Mouse (Mus musculus) gastrocnemius, postnatal 10 days (tissue): ENCODE results near the gene Abcf2. TPM values are rescaled to one million over a fixed set of nuclear protein-coding genes. Genes with fewer than 3 reads are reported as not detected.

Source experiments
- DNase-seq: peaks from one replicate; pipeline ENCODE4 v3.0.0; 2021; ENCODE audit warnings: mixed read lengths
- total RNA-seq, 2 experiments: library from RNA; stranded (reverse); gene quantifications; 2 replicates each; pipeline ENCODE4 v1.2.3; 2021

Abcf2 gene
- total RNA-seq, 2 experiments from 2014 or later: 66.4 to 74.0 TPM

- peak; percentile 78 for DNase-seq
These were observed 24.9 kb upstream of the Abcf2 start for GRCm38 (mm10) chr5:24601911-24602750.

GRCm38 (mm10) chr5:24601071-24601835 lies 24.0 kb upstream of the Abcf2 start:
- peak; percentile 53 for DNase-seq

- peak; percentile 68 for DNase-seq
These were observed 23.0 kb upstream of the Abcf2 start for GRCm38 (mm10) chr5:24600236-24600635.

- no peak for DNase-seq
These were observed 21.9 kb upstream of the Abcf2 start for GRCm38 (mm10) chr5:24599137-24599536.

- peak; percentile 83 for DNase-seq
These were observed 21.3 kb upstream of the Abcf2 start for GRCm38 (mm10) chr5:24598570-24599006.

- no peak for DNase-seq
These were observed 20.8 kb upstream of the Abcf2 start for GRCm38 (mm10) chr5:24597901-24598569.

- peak; percentile 80 for DNase-seq
These were observed 20.0 kb upstream of the Abcf2 start for GRCm38 (mm10) chr5:24597221-24597728.

- no peak for DNase-seq
These were observed 19.4 kb upstream of the Abcf2 start for GRCm38 (mm10) chr5:24596519-24597171.

- DNase-seq: no peak
These were observed 18.6 kb upstream of the Abcf2 start for GRCm38 (mm10) chr5:24595786-24596380.

GRCm38 (mm10) chr5:24595261-24595660 lies 18.0 kb upstream of the Abcf2 start:
- DNase-seq: no peak

GRCm38 (mm10) chr5:24594346-24594745 lies 17.1 kb upstream of the Abcf2 start:
- no peak for DNase-seq

GRCm38 (mm10) chr5:24593928-24594327 lies 16.7 kb upstream of the Abcf2 start:
- no peak for DNase-seq

- no peak for DNase-seq
These were observed 16.0 kb upstream of the Abcf2 start for GRCm38 (mm10) chr5:24593230-24593629.

- DNase-seq: no peak
These were observed 15.3 kb upstream of the Abcf2 start for GRCm38 (mm10) chr5:24592471-24593160.

GRCm38 (mm10) chr5:24591796-24592470 lies 14.7 kb upstream of the Abcf2 start:
- DNase-seq: no peak

GRCm38 (mm10) chr5:24591268-24591721 lies 14.0 kb upstream of the Abcf2 start:
- peak; percentile 54 for DNase-seq

- DNase-seq: no peak
These were observed 12.5 kb upstream of the Abcf2 start for GRCm38 (mm10) chr5:24589511-24590500.

GRCm38 (mm10) chr5:24587200-24587577 lies 9.9 kb upstream of the Abcf2 start:
- DNase-seq: no peak
